Mouse (Mus musculus) heart, adult 2 months (tissue): ENCODE measurements around the gene Lmf2. TPM values are rescaled to one million over a fixed set of nuclear protein-coding genes. Genes with fewer than 3 reads are reported as not detected.

ENCODE experiments used
- DNase-seq, 2 experiments: peaks; one replicate each; pipeline ENCODE4 v3.0.0; 2021
- H3K27ac ChIP-seq: fragments of 200-600 bp; 2 replicates; pipeline ENCODE4 v1.8.1; 2022
- H3K27me3 ChIP-seq: fragments of 200-500 bp; 2 replicates; pipeline ENCODE4 v1.6.1; 2012; ENCODE audit warnings: mild to moderate bottlenecking, low read length, inconsistent platforms, mixed read lengths; ENCODE audit not compliant: control insufficient read depth, insufficient read depth
- H3K36me3 ChIP-seq: fragments of 200-500 bp; 2 replicates; pipeline ENCODE4 v1.6.1; 2012; ENCODE audit warnings: low read length, inconsistent platforms; ENCODE audit not compliant: control insufficient read depth, insufficient read depth
- H3K4me1 ChIP-seq: fragments of 200-500 bp; 2 replicates; pipeline ENCODE4 v1.6.1; 2011; ENCODE audit warnings: low read length; ENCODE audit not compliant: control insufficient read depth, insufficient read depth
- H3K4me3 ChIP-seq: fragments of 200-600 bp; 2 replicates; pipeline ENCODE4 v1.8.1; 2022
- H3K79me2 ChIP-seq: fragments of 200-500 bp; replicated peaks from 2 replicates; pipeline ENCODE4 v1.6.1; 2012; ENCODE audit warnings: mild to moderate bottlenecking, inconsistent platforms, low read length, moderate library complexity, mixed read lengths; ENCODE audit not compliant: control insufficient read depth, insufficient read depth
- H3K9ac ChIP-seq: fragments of 200-500 bp; 2 replicates; pipeline ENCODE4 v1.6.1; 2012; ENCODE audit warnings: low read depth, mild to moderate bottlenecking, control low read depth, inconsistent platforms, low read length, mixed read lengths
- CTCF ChIP-seq: fragments of 200-600 bp; IDR thresholded peaks from 2 replicates; pipeline ENCODE4 v1.8.1; 2022; ENCODE audit warnings: antibody characterized with exemption, mild to moderate bottlenecking, moderate library complexity
- EP300 ChIP-seq: fragments of 200-500 bp; IDR thresholded peaks from 2 replicates; pipeline ENCODE4 v1.6.1; 2011; ENCODE audit warnings: low read depth, low read length, control low read depth; ENCODE audit not compliant: insufficient read depth
- POLR2A ChIP-seq: fragments of 200-500 bp; IDR thresholded peaks from 2 replicates; pipeline ENCODE4 v1.6.1; 2011; ENCODE audit warnings: mild to moderate bottlenecking, low read depth, low read length, control low read depth; ENCODE audit not compliant: insufficient read depth
- WGBS: fragments of 180-500 bp; shearing (Covaris S2); methylation state at CpG from one replicate; pipeline ENCODE4 v1.1.7; 2018; 5-methylcytosine and 5-hydroxymethylcytosine counted together
- intact Hi-C: fragments of 180-260 bp; cut with DNase I; formaldehyde crosslinking; loops from one replicate; pipeline ENCODE4 v1.15.1; 2025
- polyA plus RNA-seq: library from polyadenylated mRNA; depleted of rRNA; stranded (reverse); fragments of >200 nt; gene quantifications from 2 replicates; pipeline ENCODE4 v1.2.3, GENCODE M21; 2012
- total RNA-seq, 2 experiments: library from RNA; stranded (reverse); gene quantifications; 2 replicates each; pipeline ENCODE4 v1.2.3; 2021

Lmf2 gene
- total and polyA plus RNA-seq, 3 experiments, result 25.7 to 33.3 (median 26.1) TPM

DNA sequence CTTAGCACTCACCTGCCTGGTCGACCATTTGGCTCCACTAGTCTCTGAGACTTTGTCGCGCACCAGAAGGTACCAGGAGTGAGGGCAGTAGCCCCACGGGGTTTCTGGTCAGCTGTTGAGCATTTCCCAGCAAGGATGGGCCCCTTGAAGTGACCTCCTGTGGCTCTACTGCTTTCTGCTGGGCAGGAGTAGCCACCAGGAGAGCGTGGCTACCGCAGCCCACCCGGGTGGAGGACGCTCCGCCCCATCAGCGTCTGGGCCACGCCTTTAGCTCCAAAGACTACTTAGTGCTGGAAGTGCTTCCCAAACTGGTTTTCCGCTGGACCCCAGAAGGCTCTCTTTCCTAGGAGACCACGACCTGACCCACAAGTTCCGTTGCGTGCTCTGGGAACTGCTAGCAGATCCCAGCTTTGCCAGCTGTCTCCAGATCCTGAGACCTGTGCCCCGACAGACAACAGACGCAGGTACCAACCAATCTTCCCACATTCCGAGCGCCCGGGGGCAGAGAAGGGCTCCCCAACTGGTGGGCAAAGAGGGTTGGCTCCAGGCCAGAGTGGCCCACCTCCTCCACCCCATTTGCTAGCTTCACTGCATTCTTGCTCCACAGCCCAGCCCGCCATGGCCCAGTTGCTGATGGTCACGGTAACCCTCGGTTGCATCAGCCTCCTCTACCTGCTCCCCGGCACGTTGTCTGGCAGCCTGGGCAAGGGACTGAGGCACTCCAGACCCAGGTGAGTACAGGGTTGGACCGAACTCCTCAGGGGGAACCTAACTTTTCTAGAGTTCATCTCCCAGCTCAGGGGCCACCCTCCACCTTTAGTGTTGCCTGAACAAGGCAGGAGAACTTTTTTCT is 32.6 kb downstream of the Lmf2 start, which contains the start of gene Adm2:
Gene Adm2, plus strand, starts transcription at position 51 of the 853 bp plus-strand sequence.
- no peak for DNase-seq
- 6% methylated on average over 26 of the region's 26 CpGs for WGBS
- H3K4me3 ChIP-seq, result no peak within 1 kb of the TSS

DNA sequence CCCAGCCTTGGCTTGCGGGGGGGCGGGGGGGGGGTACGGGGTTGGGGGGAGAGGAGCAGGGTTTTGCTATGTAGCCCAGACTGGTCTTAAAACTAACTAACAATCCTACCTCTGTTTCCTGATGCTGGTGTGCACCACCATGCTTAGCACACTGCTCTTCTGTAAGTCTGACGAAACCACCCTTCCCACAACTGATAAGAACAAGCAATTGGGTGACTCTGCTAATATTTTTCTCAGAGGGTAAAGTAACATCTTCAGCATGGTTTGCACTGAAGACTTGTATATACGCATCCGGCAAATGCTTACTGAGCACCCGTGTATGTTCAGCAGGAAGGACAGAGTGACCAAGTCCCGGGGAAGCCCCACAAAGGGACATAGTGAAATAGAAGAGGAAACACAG is 34.2 kb downstream of the Lmf2 start:
- TF ChIP-seq CTCF (no peak), EP300 (no peak), POLR2A (no peak)
- Histone ChIP-seq H3K4me1 (no peaks in the 10 kb centered on the region), H3K27me3 (peaks cover 3% of the 10 kb centered on the region; the same call in 1 of the 2 replicates), H3K27ac (no peak overlapping the region), H3K36me3 (no peaks in the 10 kb centered on the region), H3K9ac (no peak overlapping the region), H3K4me3 (no peak overlapping the region), H3K79me2 (no peaks in the 10 kb centered on the region)
- WGBS, result 66% methylated on average over 8 of the region's 8 CpGs
- no peak for DNase-seq
- intact Hi-C loops, result no loop called here

More for the DNA sequence above, 32.6 kb downstream of the Lmf2 start, which contains the start of gene Adm2:
- no peaks in the 10 kb centered on the region for H3K79me2 ChIP-seq
- no peak for TF ChIP-seq CTCF
- TF ChIP-seq EP300, result no peak
- TF ChIP-seq POLR2A, result no peak
- peaks cover 3% of the 10 kb centered on the region; the same call in 1 of the 2 replicates for H3K27me3 ChIP-seq
- no peaks in the 10 kb centered on the region for H3K4me1 ChIP-seq
- H3K27ac ChIP-seq, result no peak within 1 kb of the TSS
- intact Hi-C loops, result no loop called here
- H3K36me3 ChIP-seq, result no peaks in the 10 kb centered on the region
- H3K9ac ChIP-seq, result no peak within 1 kb of the TSS

DNA sequence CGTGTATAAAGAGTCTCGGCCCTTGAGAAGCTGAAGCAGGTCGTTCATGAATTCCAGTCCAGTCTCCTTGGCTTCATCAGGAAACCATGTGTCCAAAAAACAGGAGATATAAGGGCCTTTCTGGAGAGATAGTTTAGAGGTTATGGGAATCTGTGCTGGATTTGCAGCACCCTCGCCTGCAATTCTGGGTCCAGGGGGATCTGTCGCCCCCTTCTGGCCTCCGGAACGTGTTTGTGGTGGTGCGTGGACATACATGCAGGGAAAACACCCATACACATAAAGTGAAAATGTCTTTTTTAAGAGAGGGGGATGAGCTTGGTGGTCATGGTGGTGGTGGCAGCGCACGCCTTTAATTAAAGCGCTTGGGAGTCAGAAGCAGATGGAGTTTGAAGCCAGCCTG is 39.3 kb downstream of the Lmf2 start:
- Histone ChIP-seq H3K27me3 (no peaks in the 10 kb centered on the region; the same call in 1 of the 2 replicates), H3K36me3 (no peaks in the 10 kb centered on the region), H3K9ac (no peak overlapping the region), H3K79me2 (peaks cover 19% of the 10 kb centered on the region), H3K27ac (no peak overlapping the region), H3K4me3 (no peak overlapping the region), H3K4me1 (peaks cover 17% of the 10 kb centered on the region)
- TF ChIP-seq CTCF, result peak; percentile 56
- TF ChIP-seq EP300, result no peak
- no peak for DNase-seq
- intact Hi-C loops, result loop anchor here (5.0 kb wide), 1 partner anchor 104 kb away; the partner anchor contains the start of gene Ppp6r2
- 77% methylated on average over 11 of the region's 11 CpGs for WGBS

- intact Hi-C loops, result loop anchor here (2.0 to 5.0 kb wide), 2 partner anchors 40 to 103 kb away; partner anchors contain the start of genes Lmf2, Ncaph2 and Ppp6r2
- Histone ChIP-seq H3K79me2 (peaks cover 19% of the 10 kb centered on the region), H3K4me3 (peak within 1 kb of the TSS; percentile 71), H3K27me3 (no peaks in the 10 kb centered on the region), H3K36me3 (no peaks in the 10 kb centered on the region), H3K27ac (peak within 1 kb of the TSS; percentile 87), H3K9ac (peak within 1 kb of the TSS; percentile 87), H3K4me1 (peaks cover 21% of the 10 kb centered on the region)
- peak; percentile 98 to 100 for DNase-seq
- peak; percentile 74; the same call in 1 of the 2 replicates for TF ChIP-seq POLR2A
- no peak for TF ChIP-seq CTCF
- peak; percentile 58; the same call in 1 of the 2 replicates for TF ChIP-seq EP300
- WGBS, result 2% methylated on average over 37 of the region's 37 CpGs
Measured at GRCm38 (mm10) chr15:89315190-89315731, 40.2 kb downstream of the Lmf2 start, which contains the start of gene Sbf1. Sbf1 (minus strand) TSS chr15:89315311.

GRCm38 (mm10) chr15:89314511-89315189 is 40.8 kb downstream of the Lmf2 start:
- WGBS, result 1% methylated on average over 58 of the region's 58 CpGs
- Histone ChIP-seq H3K9ac (peak overlapping the region; percentile 87), H3K27me3 (no peaks in the 10 kb centered on the region), H3K4me1 (peaks cover 22% of the 10 kb centered on the region), H3K27ac (peak overlapping the region; percentile 78), H3K36me3 (no peaks in the 10 kb centered on the region), H3K79me2 (peaks cover 19% of the 10 kb centered on the region), H3K4me3 (peak overlapping the region; percentile 71)
- intact Hi-C loops, result loop anchor here (2.0 to 5.0 kb wide), 2 partner anchors 40 to 102 kb away; partner anchors contain the start of genes Lmf2, Ncaph2 and Ppp6r2
- DNase-seq, result peak; percentile 30 to 39
- TF ChIP-seq EP300, result no peak
- no peak for TF ChIP-seq POLR2A
- no peak for TF ChIP-seq CTCF
